Mouse (Mus musculus) olfactory bulb, adult 2 months (tissue): ENCODE measurements around the gene Prdm16.

Experiments
- CTCF ChIP-seq: fragments of 200-500 bp; IDR thresholded peaks from 2 replicates; pipeline ENCODE4 v1.5.1; 2012; ENCODE audit warnings: low read depth, mild to moderate bottlenecking, low read length, moderate library complexity; ENCODE audit not compliant: insufficient read depth
- POLR2A ChIP-seq: fragments of 200-500 bp; IDR thresholded peaks from 2 replicates; pipeline ENCODE4 v1.6.1; 2012; ENCODE audit warnings: mild to moderate bottlenecking, low read depth, low read length, moderate library complexity; ENCODE audit not compliant: insufficient read depth

DNA sequence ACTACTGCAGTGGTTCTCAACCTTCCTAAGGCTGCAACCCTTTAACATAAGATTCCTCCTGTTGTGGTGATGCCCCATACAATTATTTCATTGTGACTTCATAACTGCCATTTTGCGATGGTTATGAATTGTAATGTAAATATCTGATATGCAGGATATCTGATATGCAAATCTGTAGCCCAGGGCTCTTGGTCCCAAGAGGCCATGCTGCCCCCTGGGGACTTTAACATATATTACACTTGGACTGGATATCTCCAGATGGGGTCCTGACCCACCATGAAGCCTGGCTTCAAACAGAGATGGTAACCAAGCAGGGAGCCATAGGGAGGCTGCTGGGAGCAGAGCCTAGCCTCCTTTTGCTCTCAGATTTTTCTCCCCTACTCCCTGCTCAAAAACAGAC is 244.0 kb downstream of the Prdm16 start:
- TF ChIP-seq CTCF (no peak), POLR2A (no peak)
